Mouse (Mus musculus) megakaryocyte, embryonic 14.5 days (primary cell): ENCODE measurements around the gene Samd8. TPM values are rescaled to one million over a fixed set of nuclear protein-coding genes. Genes with fewer than 3 reads are reported as not detected.

Experiments
- H3K27me3 ChIP-seq: replicated peaks from 2 replicates; pipeline ENCODE3; 2012; ENCODE audit warnings: inconsistent platforms
- H3K36me3 ChIP-seq: replicated peaks from 2 replicates; pipeline ENCODE3; 2012; ENCODE audit warnings: low read length, inconsistent platforms, mixed read lengths
- H3K4me1 ChIP-seq: 2 replicates; pipeline ENCODE4 v1.6.1; 2012; ENCODE audit warnings: inconsistent platforms
- H3K4me3 ChIP-seq: replicated peaks from 2 replicates; pipeline ENCODE3; 2012; ENCODE audit warnings: moderate library complexity, mild to moderate bottlenecking, inconsistent platforms
- H3K9me3 ChIP-seq: 2 replicates; pipeline ENCODE4 v1.6.1; 2012; ENCODE audit warnings: inconsistent platforms
- FLI1 ChIP-seq: IDR thresholded peaks from 2 replicates; pipeline ENCODE4 v1.6.1; 2012; ENCODE audit warnings: low read length, inconsistent platforms, mixed read lengths
- GATA1 ChIP-seq: IDR thresholded peaks from 3 replicates; pipeline ENCODE4 v1.6.1; 2012; ENCODE audit warnings: mixed read lengths, low read length, inconsistent platforms, borderline replicate concordance
- polyA plus RNA-seq: library from polyadenylated mRNA; stranded (reverse); fragments of >175 nt; gene quantifications from 2 replicates; pipeline ENCODE4 v1.2.3, GENCODE M21; 2012; ENCODE audit warnings: low replicate concordance; ENCODE audit not compliant: insufficient read depth

Gene Samd8
- polyA plus RNA-seq, 1 experiment, result 1.7 TPM

DNA sequence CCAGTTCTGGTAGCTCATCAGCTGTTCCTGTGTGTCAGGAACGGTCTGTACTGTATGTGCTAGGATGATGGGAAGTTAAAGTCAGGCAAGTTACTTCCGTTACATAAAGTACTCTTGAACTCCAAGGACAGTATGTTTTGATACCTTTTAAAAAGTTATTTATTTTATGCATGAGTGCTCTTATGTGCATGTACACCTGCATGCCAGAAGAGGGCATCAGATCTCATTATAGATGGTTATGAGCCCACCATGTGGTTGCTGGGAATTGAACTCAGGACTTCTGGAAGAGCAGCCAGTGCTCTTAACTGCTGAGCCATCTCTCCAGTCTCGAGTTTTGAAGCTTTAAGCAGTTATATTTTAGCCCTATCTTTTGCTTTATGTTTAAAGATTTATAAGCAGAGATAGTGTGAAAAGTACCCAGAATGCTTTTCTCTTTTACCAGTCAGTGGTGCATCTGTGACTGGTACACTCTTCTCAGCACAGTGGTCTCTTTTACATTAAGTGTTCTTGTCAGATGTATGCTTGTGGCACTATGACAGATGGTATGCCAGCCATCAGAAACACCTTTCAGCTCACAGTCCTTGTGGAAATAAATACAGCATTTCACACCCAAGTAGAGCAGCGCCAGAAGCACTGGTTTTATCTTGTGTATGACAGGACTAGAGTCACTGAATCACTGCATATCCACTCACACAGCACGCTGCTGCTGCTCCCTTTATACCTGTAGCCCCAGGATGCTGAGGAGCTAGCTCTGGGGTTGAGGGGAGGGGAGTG lies 91.7 kb downstream of the Samd8 start:
- TF ChIP-seq FLI1, result no peak
- TF ChIP-seq GATA1, result no peak
- no peak overlapping the region for H3K4me3 ChIP-seq
- H3K4me1 ChIP-seq, result peaks cover 47% of the 10 kb centered on the region
- peaks cover 96% of the 10 kb centered on the region for H3K36me3 ChIP-seq
- H3K27me3 ChIP-seq, result no peaks in the 10 kb centered on the region
- no peaks in the 10 kb centered on the region for H3K9me3 ChIP-seq

DNA sequence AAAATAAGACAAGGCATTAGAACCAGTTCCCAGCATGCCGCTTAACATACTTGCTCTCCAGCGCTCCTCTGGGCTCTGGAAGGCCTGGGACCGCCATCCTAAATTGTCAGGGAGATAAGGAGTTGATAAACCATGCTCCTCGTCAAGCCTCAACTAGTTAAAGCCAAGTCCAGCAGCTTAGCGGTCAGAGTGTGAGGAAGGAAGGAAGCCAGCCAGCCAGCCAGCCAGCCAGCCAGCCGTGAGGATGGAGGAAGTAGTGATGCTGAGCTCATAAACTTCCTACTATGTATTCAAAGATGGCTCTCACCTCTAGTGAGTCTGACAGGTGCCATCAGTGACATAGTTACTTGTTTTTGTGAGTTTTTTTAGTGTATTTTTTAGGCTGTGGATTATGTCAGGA lies 92.9 kb downstream of the Samd8 start:
- TF ChIP-seq FLI1 (no peak), GATA1 (no peak)
- Histone ChIP-seq H3K4me1 (peaks cover 60% of the 10 kb centered on the region), H3K9me3 (no peaks in the 10 kb centered on the region), H3K4me3 (no peak overlapping the region), H3K27me3 (no peaks in the 10 kb centered on the region), H3K36me3 (peaks cover 86% of the 10 kb centered on the region)

DNA sequence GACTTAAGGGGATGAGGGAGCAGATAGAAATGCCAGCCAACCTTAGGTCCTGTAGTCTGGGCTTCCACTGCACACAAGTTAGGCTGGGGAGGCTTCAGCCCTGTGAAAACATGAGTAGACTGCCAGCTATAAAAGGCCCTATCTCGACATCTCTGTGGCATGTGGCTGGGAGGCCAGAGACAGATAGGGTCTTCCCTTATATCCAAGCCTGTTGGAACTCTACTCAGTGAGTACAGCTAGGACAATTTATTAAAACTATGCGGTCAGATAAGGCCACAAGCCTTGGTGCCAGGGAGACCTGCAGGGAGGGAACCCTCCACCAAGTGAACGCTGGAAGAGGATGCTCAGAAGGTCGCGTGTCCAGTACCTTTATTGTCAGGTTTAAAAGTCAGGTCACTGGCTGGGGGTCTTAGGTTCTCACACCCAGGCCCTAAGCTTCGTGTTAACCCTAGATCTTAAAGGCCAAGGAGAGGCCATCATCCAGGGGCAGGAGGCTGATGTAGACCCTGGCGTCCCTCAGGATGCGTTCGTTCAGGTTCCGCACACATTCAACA lies 96.6 kb downstream of the Samd8 start:
- TF ChIP-seq GATA1 (no peak), FLI1 (no peak)

DNA sequence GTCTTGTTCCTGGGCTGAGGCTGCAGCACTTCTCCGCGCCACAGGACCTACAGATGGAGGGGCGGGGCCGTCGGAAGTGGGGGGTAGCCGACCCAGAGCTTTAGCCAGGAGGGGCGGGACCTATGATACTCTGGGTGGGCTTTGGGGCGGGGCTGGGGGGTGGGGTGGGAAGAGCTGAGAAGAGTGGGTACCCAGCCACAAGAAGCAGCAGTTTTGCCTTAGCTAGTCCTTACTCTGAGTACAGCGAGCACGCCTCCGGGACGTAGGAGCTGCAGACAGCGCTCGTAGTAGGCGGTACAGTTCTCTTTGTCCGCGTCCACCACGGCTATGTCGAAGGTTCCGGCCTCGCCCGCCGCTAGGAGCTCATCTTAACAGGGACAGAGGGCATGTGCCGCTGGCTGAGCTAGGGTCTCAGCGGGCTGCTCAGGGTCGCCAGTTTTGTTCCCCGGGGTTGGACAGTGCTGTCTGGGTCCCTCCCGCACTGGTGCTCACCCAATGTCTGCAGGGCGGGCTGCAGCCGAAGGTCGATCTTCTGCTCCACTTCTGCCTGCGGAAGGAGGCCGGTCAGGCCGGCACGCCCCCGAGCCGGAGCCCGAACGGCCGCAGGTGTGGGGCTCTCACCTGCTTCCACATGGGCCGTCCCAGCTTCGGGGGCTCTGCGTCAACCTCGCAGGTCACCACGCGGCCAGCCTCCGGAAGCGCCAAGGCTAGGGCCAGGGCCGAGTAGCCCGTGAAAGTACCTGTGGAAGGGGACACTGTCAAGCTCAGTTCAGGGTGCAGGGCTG lies 97.2 kb downstream of the Samd8 start:
- Histone ChIP-seq H3K4me1 (peaks cover 70% of the 10 kb centered on the region), H3K36me3 (peaks cover 49% of the 10 kb centered on the region), H3K9me3 (no peaks in the 10 kb centered on the region), H3K4me3 (peak overlapping the region; percentile 95), H3K27me3 (no peaks in the 10 kb centered on the region)
- TF ChIP-seq FLI1, result no peak
- TF ChIP-seq GATA1, result no peak

More for the DNA sequence above, 96.6 kb downstream of the Samd8 start:
- Histone ChIP-seq H3K27me3 (no peaks in the 10 kb centered on the region), H3K36me3 (peaks cover 55% of the 10 kb centered on the region), H3K9me3 (no peaks in the 10 kb centered on the region), H3K4me1 (peaks cover 69% of the 10 kb centered on the region), H3K4me3 (peak overlapping the region; percentile 95)

Other genes with a start within 250 kb of the Samd8 start
- not detected in 2 replicates for gene Dupd1, start 36.0 kb upstream of the Samd8 start, polyA plus RNA-seq
- 0.25 TPM in 1 of 2 replicates, not detected in the other for gene Dusp13, start 650 bp downstream of the Samd8 start, polyA plus RNA-seq
- gene Vdac2, start 74.7 kb downstream of the Samd8 start, polyA plus RNA-seq, result 103 and 334 TPM in 2 replicates
- 37.7 and 44.1 TPM in 2 replicates for gene Comtd1, start 98.4 kb downstream of the Samd8 start, polyA plus RNA-seq
- 0.77 and 1.3 TPM in 2 replicates for gene Zfp503, start 239.1 kb downstream of the Samd8 start, polyA plus RNA-seq